Mouse (Mus musculus) stomach, postnatal 0 days (tissue): ENCODE data around the gene Dnajb14.

Experiments
- CTCF ChIP-seq: IDR thresholded peaks from 2 replicates; pipeline ENCODE4 v1.5.1; 2016; ENCODE audit warnings: antibody characterized with exemption, low read depth, mild to moderate bottlenecking, moderate library complexity
- EP300 ChIP-seq: optimal IDR thresholded peaks from 2 replicates; pipeline ENCODE3; 2016; ENCODE audit warnings: antibody characterized with exemption

- TF ChIP-seq CTCF (no peak), EP300 (no peak)
Measured at GRCm38 (mm10) chr3:137838160-137838559, 29.3 kb upstream of the Dnajb14 start.
